Mouse (Mus musculus) thymus, postnatal 4 days (tissue): ENCODE results near the gene Slc8b1.

ENCODE experiments used
- DNase-seq: peaks from one replicate; pipeline ENCODE4 v3.0.0; 2021

Slc8b1 gene

GRCm38 (mm10) chr5:120497071-120497470 lies 13.9 kb upstream of the Slc8b1 start:
- DNase-seq: no peak

- no peak for DNase-seq
These were observed 11.8 kb upstream of the Slc8b1 start for GRCm38 (mm10) chr5:120499202-120499601.

GRCm38 (mm10) chr5:120500609-120501008 lies 10.4 kb upstream of the Slc8b1 start:
- peak; percentile 40 for DNase-seq

DNA sequence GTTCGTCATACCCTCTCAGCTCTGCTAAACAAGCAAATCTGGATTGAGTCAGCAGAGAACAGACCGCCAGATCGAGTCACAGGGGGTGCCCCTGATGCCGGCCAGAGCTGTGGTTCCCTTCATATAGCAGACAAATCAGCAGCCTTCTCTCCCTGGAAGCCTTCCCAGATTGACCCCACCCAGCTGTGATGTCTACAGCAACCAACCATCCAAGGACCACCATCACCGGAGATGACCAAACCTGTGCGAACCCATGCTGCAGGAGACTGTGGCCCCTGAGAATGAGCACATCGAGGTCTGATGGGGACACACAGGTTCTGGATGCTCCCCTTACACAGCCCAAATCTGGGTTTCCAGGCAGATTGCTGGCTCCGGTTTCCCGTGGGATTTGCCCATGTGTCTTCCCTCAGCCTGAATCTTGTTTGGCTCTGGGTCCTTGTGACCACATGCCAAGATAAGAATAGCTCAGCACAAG lies 8.8 kb upstream of the Slc8b1 start:
- no peak for DNase-seq

DNA sequence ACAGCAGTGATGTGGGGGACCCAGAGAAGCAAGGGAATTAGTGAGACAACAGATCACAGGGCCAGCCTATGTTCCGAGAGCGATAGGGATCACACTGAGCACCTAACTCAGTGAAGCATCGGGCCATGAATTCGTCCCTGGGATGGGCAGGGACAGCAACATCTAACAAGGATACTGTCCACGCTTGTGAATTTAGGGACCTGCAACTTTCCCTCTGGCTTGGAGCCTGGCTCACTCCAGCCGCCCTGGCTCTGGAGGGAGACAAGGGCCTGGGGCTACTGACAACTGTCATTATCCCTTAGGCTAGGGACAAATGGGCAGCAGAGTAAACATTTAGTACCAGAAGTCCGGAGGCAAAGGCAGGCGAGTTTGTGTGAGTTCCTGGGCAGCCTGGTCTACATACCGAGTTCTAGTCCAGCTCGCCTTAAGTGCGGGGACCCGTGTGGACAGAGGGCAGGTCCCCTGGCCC lies 8.3 kb upstream of the Slc8b1 start:
- no peak for DNase-seq

DNA sequence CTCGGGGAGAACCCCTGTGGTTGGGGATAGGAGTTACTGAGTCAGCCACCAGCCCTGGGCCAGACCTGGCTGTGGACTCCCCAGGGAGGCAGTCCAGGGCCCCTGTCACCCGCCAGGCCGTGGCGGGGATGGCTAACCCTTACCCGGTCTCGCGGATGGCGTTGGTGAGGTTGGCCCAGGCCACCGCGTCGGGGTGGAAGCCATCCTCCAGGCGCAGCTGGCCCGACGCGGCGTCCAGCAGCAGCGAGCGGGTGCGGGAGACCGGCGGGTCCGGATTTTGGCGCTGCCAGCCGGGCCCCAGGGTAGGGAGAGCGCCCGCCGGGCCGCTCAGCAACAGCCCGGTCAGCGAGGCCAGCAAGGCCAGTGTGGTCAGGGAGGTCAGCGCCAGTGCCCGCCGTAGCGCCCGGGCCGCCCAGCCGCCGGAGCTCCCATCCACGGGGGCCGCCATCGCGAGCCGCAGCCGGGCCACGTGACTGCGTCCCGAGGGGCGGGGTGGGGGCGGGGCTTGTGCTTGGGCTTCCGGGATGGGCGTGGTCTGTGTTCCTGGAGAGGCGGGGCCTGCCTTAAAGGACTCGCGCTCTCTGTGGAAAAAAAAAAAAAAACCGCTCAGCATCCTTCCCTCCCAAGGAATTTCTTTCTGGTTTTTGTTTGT lies 7.7 kb upstream of the Slc8b1 start, which contains the start of gene Plbd2:
TSS of gene Plbd2 (minus strand) at position 482 of the 652 bp plus-strand sequence.
- DNase-seq: peak; percentile 88

GRCm38 (mm10) chr5:120505368-120505767 lies 5.6 kb upstream of the Slc8b1 start:
- peak; percentile 81 for DNase-seq

GRCm38 (mm10) chr5:120505781-120506180 lies 5.2 kb upstream of the Slc8b1 start:
- DNase-seq: no peak

DNA sequence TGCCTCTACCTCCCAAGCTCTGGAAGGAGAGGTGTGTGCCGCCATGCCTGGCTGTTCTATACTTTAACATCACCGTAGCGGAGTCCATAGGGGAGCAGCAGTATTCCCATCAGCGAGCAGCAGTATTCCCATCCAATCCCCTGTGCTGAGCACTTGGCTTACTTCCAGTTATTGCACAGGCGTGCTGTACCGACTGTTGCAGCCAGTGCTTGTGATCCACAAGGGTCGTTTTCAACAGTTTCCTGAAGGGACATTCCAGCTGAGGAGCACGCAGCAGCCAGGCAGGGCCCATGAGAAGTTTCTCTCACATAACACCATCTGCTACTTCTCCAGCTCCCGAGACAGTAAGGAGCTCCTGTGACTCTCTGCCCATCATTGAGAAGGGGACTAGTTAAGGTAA lies 4.5 kb upstream of the Slc8b1 start:
- DNase-seq: no peak

DNA sequence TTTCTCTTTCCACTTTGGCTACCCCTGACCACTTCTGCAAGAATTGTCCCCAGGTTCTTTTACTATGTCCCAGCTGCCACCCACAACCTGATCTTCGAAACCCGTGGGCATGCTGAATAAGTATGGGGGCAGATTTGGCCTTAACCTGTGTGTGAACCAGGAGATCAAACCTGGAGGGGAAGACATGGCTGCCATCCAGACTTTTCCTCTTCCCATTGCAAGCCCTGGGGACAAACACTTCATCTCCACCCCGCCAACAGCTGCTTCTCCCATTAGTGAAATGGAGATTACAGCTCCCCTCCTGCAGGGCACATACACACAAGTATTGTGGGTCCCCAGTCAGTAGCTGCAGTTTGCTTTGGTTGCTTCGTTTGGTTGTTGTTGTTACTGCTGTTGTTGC lies 3.7 kb upstream of the Slc8b1 start:
- no peak for DNase-seq

- DNase-seq: no peak
These were observed 764 bp downstream of the Slc8b1 start for GRCm38 (mm10) chr5:120511643-120512220.

GRCm38 (mm10) chr5:120512911-120513555 lies 2.1 kb downstream of the Slc8b1 start:
- DNase-seq: no peak

- DNase-seq: no peak
These were observed 3.2 kb downstream of the Slc8b1 start for GRCm38 (mm10) chr5:120514031-120514677.

DNA sequence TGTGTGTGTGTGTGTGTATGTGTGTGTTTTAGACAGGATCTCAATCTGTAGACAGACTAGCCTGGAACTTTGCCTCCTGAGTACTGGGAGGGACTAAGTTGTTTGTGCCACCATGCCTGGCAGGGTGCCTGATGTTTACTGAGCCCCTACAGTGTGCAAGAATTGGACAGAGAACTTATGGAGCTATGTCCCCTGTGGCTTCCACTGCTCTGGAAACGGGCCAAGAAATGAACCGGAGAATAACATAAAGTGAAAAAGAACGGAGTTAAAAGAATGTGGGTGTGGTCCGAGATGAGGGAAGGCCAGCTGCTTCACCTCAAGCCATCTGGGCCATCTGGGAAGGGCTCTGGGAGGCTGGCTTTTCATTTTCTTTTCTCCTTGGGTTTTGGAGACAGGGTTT lies 3.8 kb downstream of the Slc8b1 start:
- DNase-seq: no peak

DNA sequence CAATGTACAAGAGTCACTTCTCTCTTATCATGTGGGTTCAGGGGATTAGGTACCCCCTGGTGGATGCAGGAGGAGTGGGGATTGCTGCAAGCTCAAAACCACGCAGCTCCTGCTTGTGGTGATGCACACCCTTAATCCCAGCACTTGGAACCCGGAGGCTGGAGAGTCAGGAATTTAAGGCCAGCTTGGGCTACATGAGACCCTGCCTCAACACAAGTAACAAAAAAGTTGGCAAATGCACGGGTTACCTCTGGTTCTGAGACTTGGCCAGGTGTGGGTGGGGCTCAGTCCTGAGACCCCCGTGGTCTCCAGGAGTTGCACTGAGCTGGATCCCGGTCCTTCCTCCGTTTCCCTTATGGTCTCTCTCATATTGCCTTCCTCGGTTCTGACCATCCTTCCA lies 4.5 kb downstream of the Slc8b1 start:
- no peak for DNase-seq

DNA sequence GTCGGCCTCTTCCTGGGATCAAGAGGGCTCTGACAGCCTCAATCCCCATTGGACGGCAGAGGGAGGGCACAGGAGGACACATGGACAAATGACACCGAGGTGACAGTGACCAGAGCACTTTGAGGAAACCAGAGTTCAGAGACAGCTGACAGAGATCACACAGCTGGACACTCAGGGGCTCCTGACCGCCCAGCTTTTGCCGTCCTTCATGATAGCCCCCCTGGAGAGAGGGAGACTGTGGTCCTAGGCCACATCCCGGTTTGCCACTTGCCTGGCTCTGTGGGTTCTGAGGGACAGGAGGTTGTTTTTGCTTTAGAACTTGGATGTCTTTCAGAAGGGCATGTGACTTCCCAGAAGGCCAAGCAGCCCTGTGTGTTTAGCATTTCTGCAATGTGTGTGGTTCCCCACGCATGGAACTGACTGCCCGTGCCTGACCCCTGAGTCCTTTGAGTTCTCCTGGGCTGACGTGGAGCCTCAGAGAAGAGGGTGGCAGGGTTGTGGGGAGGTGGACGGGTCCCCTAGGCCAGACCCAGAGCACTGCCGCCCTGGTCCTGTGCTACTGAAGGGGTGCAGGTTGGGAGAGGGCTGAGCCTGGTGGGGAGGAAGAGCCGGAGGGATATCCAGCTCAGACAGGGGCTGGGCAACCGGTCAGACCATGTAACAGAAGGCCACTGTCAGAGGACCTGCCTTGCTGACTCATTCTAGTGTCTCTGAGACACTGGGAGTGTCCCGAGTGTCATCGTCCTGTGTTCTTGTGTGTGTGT lies 5.4 kb downstream of the Slc8b1 start:
- no peak for DNase-seq

DNA sequence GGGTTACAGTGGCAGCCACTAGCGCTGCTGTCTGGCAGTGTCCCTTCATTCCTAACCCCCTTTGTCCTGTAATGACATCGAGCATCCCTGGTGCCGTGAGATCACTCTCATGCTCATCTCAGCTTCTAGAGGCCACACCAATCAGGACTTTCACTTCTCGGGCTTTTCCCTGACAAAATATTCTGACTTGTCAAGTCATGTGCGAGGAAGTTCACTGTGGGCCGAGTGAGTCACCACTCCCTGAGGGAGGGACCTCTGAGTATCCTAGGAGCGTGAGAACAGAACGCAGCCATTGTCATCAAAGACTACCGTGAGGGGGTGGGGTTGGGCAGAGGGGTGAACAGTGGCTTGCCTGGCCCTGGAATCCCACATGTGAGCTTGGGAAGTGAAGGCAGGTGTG lies 6.6 kb downstream of the Slc8b1 start:
- DNase-seq: no peak

GRCm38 (mm10) chr5:120522649-120523048 lies 11.7 kb downstream of the Slc8b1 start:
- peak; percentile 79 for DNase-seq

DNA sequence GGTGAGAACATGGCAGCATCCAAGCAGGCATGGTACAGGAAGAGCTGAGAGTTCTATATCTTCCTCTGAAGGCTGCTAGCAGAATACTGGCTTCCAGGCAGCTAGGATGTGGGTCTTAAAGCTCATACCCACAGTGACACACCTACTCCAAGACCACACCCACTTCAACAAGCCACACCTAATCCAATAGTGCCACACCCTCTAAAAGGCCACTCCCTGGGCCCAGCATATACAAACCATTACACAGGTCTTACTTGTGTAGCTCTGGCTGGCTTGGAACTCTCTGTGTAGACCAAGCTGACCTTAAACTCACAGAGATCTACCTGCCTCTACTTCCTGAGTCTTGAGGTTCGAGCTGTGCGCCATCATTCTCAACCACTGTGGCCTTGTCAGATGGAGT lies 13.8 kb downstream of the Slc8b1 start:
- no peak for DNase-seq

GRCm38 (mm10) chr5:120525737-120526136 lies 14.8 kb downstream of the Slc8b1 start:
- DNase-seq: no peak

DNA sequence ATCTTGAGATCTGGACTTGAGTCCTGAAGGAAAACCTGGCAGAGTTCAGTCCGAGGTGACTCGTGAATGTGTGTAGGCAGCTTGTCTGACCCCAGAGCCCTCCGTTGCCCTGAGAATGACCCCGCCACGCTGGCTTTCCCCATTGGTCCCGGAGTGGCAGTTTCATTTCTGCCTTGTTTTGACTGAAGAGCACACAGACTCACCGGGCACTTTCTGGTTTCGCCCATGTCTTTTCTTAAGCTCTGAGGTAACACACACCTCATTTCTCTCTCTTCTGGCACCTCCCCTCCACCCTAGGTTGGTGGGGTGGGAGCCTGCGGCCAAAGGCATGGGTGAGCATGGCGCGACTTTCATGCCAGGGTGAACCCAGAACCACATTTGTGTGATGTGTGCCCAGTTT lies 15.3 kb downstream of the Slc8b1 start:
- no peak for DNase-seq

GRCm38 (mm10) chr5:120527296-120527964 lies 16.5 kb downstream of the Slc8b1 start:
- no peak for DNase-seq
